Mouse (Mus musculus) limb, embryonic 14.5 days (tissue): ENCODE data around the gene Tmem213. TPM values are rescaled to one million over a fixed set of nuclear protein-coding genes. Genes with fewer than 3 reads are reported as not detected.

Source experiments
- ATAC-seq: fragments of 200-750 bp; cut with Nextera tagmentation; 2 replicates; pipeline ENCODE4 v1.8.0; 2017; ENCODE audit warnings: low read depth, moderate number of reproducible peaks, moderate TSS enrichment; ENCODE audit not compliant: low FRiP score
- DNase-seq: peaks from one replicate; pipeline ENCODE4 v3.0.0-alpha.2; 2015; ENCODE audit warnings: low spot score
- H3K27ac ChIP-seq: fragments of 300-500 bp; sonication (generic); replicated peaks from 2 replicates; pipeline ENCODE4 v1.5.1; 2014; ENCODE audit warnings: low read depth, mild to moderate bottlenecking, low read length, moderate library complexity, mixed read lengths
- H3K27me3 ChIP-seq: fragments of 300-500 bp; sonication (generic); 2 replicates; pipeline ENCODE4 v1.6.1; 2014; ENCODE audit warnings: low read length, mixed read lengths; ENCODE audit not compliant: control insufficient read depth, insufficient read depth
- H3K36me3 ChIP-seq: fragments of 300-500 bp; sonication (generic); 2 replicates; pipeline ENCODE4 v1.6.1; 2014; ENCODE audit warnings: mild to moderate bottlenecking, low read length, moderate library complexity, mixed read lengths; ENCODE audit not compliant: control insufficient read depth, insufficient read depth
- H3K4me1 ChIP-seq: fragments of 300-500 bp; sonication (generic); 2 replicates; pipeline ENCODE4 v1.6.1; 2014; ENCODE audit warnings: antibody characterized with exemption, low read length, mixed read lengths; ENCODE audit not compliant: control insufficient read depth, insufficient read depth
- H3K4me2 ChIP-seq: fragments of 300-500 bp; sonication (generic); replicated peaks from 2 replicates; pipeline ENCODE4 v1.6.1; 2014; ENCODE audit warnings: low read depth, mild to moderate bottlenecking, low read length, moderate library complexity; ENCODE audit not compliant: severe bottlenecking
- H3K4me3 ChIP-seq: fragments of 300-500 bp; sonication (generic); replicated peaks from 2 replicates; pipeline ENCODE4 v1.5.1; 2014; ENCODE audit warnings: low read length
- H3K9ac ChIP-seq: fragments of 300-500 bp; sonication (generic); 2 replicates; pipeline ENCODE4 v1.6.1; 2014; ENCODE audit warnings: mild to moderate bottlenecking, low read depth, low read length, moderate library complexity; ENCODE audit not compliant: severe bottlenecking
- H3K9me3 ChIP-seq: fragments of 300-500 bp; sonication (generic); 2 replicates; pipeline ENCODE4 v1.6.1; 2016; ENCODE audit warnings: low read length; ENCODE audit not compliant: control insufficient read depth
- POLR2A ChIP-seq: fragments of 200-500 bp; IDR thresholded peaks from 2 replicates; pipeline ENCODE4 v1.8.0; 2012; ENCODE audit warnings: inconsistent platforms, mild to moderate bottlenecking, moderate library complexity, borderline replicate concordance; ENCODE audit not compliant: insufficient read depth, insufficient read length; ENCODE audit errors: extremely low read depth
- WGBS: fragments of 180-500 bp; shearing (Covaris S2); extraction: QIAGEN DNeasy Blood & Tissue Kit; methylation state at CpG from one replicate; pipeline ENCODE4 v1.1.7; 2014; 5-methylcytosine and 5-hydroxymethylcytosine counted together
- polyA plus RNA-seq, 2 experiments: library from polyadenylated mRNA; depleted of rRNA in 1 of 2; stranded (reverse) in 1 of 2; unstranded in 1 of 2; fragments of >200 nt; fragmentation: Nextera tagmentation in 1 of 2; extraction: Ambion mirVana in 1 of 2; gene quantifications; 2 replicates each; pipeline versions ENCODE4 v1.2.1 to v1.2.3; 2012 to 2014

The Tmem213 gene
- polyA plus RNA-seq, 2 experiments, result 0.70 to 1.1 TPM

DNA sequence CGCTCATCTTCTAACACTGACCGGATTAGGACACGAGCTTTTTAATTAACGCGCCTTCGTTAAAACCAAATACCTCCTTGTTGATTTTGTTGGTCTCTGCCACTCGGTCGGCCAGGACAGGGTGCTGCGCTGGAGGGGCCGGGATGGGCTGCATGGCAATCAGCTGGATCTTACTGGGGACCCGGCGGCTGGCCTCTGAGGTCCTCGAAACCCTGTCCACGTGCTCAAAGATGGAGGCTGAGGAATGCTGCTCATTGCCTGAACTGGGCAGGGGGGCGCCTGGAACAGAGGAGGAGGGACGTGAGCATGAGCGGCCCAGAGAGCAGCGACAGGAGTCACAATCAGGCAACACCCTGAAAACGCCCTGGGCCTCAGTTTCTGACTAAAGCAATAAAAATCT is 40.4 kb downstream of the Tmem213 start:
- Histone ChIP-seq H3K9ac (no peak overlapping the region), H3K4me3 (no peak overlapping the region), H3K27me3 (no peaks in the 10 kb centered on the region), H3K4me1 (peaks cover 16% of the 10 kb centered on the region), H3K4me2 (no peak overlapping the region), H3K27ac (no peak overlapping the region), H3K9me3 (no peaks in the 10 kb centered on the region), H3K36me3 (peaks cover 46% of the 10 kb centered on the region)
- DNase-seq (no peak), ATAC-seq (no peak)
- 77% methylated on average over 19 of the region's 19 CpGs for WGBS
- TF ChIP-seq POLR2A, result no peak

DNA sequence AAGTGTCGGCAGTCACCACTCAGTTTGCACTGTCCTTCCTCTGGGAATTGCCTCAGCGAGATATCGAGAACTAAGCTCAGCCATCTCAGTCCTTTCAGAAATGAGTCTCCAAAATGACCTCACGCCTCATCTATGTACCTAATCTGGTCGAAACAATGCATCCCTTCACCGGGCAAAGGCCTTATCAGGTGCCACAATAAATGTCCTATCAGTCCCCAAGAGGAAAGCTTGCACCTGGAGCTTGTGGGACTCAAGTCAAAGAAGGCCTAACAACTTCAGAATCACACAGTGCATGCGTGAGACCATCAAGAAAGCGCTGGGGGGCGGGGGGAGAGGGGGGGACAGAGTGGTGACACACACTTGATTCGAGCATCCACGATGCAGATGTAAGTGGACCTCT is 43.2 kb downstream of the Tmem213 start:
- TF ChIP-seq POLR2A, result no peak
- H3K27ac ChIP-seq, result no peak overlapping the region
- H3K36me3 ChIP-seq, result peaks cover 40% of the 10 kb centered on the region
- ATAC-seq (no peak), DNase-seq (no peak)
- H3K4me2 ChIP-seq, result no peak overlapping the region
- H3K27me3 ChIP-seq, result no peaks in the 10 kb centered on the region
- 88% methylated on average over 11 of the region's 11 CpGs for WGBS
- no peaks in the 10 kb centered on the region for H3K4me1 ChIP-seq
- H3K4me3 ChIP-seq, result no peak overlapping the region
- no peaks in the 10 kb centered on the region for H3K9me3 ChIP-seq
- H3K9ac ChIP-seq, result no peak overlapping the region

DNA sequence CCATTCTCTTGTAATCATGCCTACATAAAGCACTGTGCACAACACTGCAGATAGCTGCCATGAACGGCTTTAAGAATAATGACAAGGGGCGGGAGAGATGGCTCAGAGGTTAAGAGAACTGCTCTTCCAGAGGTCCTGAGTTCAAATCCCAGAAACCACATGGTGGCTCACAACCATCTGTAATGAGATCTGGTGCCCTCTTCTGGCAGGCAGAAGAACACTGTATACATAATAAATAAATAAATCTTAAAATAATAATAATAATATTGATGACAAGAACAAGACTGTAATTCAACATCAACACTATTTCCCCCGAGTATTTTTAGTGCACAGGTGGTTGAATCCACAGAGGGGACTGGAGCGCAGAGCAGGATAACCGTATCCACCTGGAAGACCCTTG is 47.1 kb downstream of the Tmem213 start:
- Histone ChIP-seq H3K27ac (no peak overlapping the region), H3K27me3 (no peaks in the 10 kb centered on the region), H3K36me3 (peaks cover 24% of the 10 kb centered on the region), H3K4me1 (peaks cover 3% of the 10 kb centered on the region; the same call in 1 of the 2 replicates), H3K9ac (no peak overlapping the region), H3K4me3 (no peak overlapping the region), H3K4me2 (no peak overlapping the region), H3K9me3 (no peaks in the 10 kb centered on the region)
- WGBS, result 92% methylated on average over 5 of the region's 5 CpGs
- DNase-seq, result no peak
- TF ChIP-seq POLR2A, result no peak
- ATAC-seq, result no peak

DNA sequence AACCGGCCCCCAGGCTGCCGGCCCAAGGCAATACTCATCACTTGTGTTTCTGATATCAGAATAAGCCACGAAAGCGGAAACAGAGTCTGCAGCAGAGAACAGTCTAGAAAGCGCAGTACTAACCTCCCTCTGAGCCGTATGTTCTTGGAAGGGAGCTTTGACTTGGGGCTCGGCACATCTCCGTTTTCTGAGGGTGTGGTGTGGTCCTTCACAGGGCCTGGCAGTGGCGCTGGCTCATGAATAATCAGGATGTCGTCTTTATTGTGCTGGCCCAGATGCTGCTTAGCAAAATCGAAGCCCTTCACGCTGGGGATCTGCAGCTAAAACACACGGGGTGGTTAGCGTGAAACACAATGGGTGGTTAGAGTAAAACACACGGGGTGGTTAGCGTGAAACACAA is 48.9 kb downstream of the Tmem213 start:
- no peak for ATAC-seq
- 89% methylated on average over 16 of the region's 16 CpGs for WGBS
- H3K36me3 ChIP-seq, result peaks cover 24% of the 10 kb centered on the region

DNA sequence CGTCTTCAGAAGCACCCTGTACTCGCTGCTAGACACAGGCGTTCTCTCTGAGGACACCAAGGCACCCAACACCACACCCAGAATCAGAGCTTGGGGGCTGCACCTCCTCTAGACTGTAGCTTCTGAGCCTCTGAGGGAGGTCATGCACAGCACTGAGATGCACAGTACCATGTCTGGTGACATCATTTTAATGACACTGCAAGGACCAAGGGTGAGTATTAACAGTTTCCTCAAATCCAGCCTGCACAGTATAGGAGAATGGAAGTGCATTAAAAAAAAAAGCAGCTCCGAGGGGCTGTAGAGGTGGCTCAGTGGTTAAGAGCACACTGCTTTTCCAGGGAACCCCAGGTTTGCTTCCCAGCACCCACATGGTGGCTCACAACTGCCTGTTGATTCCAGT is 50.5 kb downstream of the Tmem213 start:
- H3K27me3 ChIP-seq, result no peaks in the 10 kb centered on the region
- no peak for TF ChIP-seq POLR2A
- ATAC-seq, result no peak

More for the DNA sequence above, 48.9 kb downstream of the Tmem213 start:
- Histone ChIP-seq H3K27ac (no peak overlapping the region), H3K4me3 (no peak overlapping the region), H3K9me3 (no peaks in the 10 kb centered on the region), H3K4me1 (peaks cover 3% of the 10 kb centered on the region; the same call in 1 of the 2 replicates), H3K4me2 (no peak overlapping the region), H3K9ac (no peak overlapping the region), H3K27me3 (no peaks in the 10 kb centered on the region)
- no peak for TF ChIP-seq POLR2A
- no peak for DNase-seq

DNA sequence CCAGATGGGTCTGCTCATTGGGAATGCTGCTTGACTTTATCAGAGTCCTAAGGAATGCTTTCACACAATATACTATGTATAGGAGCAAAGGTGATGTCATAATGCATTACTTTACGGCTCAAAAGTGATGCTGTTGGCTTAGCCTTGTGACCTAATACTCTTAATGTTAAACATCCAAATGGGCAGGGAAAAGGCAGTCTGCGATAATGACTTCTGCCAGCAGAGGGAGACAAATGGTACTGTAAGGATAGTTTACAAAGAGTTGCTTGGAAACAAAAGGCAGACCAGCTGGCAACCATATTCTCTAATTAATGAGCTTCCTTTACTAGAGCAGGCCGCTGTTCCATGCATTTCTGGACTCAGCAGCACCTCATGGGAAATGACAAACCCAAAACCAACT is 51.0 kb downstream of the Tmem213 start:
- H3K27ac ChIP-seq, result no peak overlapping the region; the same call in 1 of the 2 replicates
- peaks cover 24% of the 10 kb centered on the region for H3K36me3 ChIP-seq
- ATAC-seq, result peak; percentile 75
- no peak overlapping the region for H3K4me2 ChIP-seq
- peak; percentile 95 for DNase-seq
- H3K9ac ChIP-seq, result no peak overlapping the region
- H3K27me3 ChIP-seq, result no peaks in the 10 kb centered on the region
- no peak overlapping the region for H3K4me3 ChIP-seq
- no peak for TF ChIP-seq POLR2A
- no peaks in the 10 kb centered on the region for H3K9me3 ChIP-seq
- WGBS, result 7% methylated on average over 3 of the region's 3 CpGs
- peaks cover 13% of the 10 kb centered on the region for H3K4me1 ChIP-seq

More for the DNA sequence above, 50.5 kb downstream of the Tmem213 start:
- 89% methylated on average over 4 of the region's 4 CpGs for WGBS
- Histone ChIP-seq H3K4me1 (peaks cover 8% of the 10 kb centered on the region), H3K9me3 (no peaks in the 10 kb centered on the region), H3K36me3 (peaks cover 27% of the 10 kb centered on the region), H3K4me2 (no peak overlapping the region), H3K4me3 (no peak overlapping the region), H3K9ac (no peak overlapping the region), H3K27ac (no peak overlapping the region)
- DNase-seq, result no peak
